Mouse (Mus musculus) stomach, postnatal 0 days (tissue): Measurements from ENCODE around the gene Plekha7.
"Not testable (repeated sequence)": the region's sequence is repeated elsewhere in the genome, so short reads cannot be mapped to it uniquely, and the experiment has no call there.

Experiments used
- CTCF ChIP-seq: IDR thresholded peaks from 2 replicates; pipeline ENCODE4 v1.5.1; 2016; ENCODE audit warnings: antibody characterized with exemption, low read depth, mild to moderate bottlenecking, moderate library complexity
- EP300 ChIP-seq: optimal IDR thresholded peaks from 2 replicates; pipeline ENCODE3; 2016; ENCODE audit warnings: antibody characterized with exemption

DNA sequence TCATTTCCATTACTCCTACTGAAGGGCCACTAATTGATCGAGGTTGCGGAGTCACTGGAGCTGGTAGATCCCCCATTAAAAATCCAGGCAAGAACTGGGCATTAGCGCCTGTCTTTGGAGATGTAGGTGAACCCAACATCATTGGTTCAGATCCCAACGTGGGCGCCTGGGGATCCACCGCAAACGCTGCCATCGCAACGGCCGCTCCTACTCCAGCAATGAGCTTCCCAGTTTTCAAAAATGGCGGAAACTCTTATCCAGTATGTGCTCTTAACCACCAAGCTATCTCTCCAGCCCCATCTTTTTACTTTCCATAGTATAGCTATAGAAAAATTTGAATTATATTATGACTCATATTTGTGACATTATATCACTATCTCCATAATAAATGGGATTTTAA is 223.8 kb downstream of the Plekha7 start, which contains the start of gene Gm4353:
- TF ChIP-seq EP300, CTCF: not testable (repeated sequence)
